Comparison of ENCODE assay signal across 8 mouse cellular contexts in the genomic region with DNA sequence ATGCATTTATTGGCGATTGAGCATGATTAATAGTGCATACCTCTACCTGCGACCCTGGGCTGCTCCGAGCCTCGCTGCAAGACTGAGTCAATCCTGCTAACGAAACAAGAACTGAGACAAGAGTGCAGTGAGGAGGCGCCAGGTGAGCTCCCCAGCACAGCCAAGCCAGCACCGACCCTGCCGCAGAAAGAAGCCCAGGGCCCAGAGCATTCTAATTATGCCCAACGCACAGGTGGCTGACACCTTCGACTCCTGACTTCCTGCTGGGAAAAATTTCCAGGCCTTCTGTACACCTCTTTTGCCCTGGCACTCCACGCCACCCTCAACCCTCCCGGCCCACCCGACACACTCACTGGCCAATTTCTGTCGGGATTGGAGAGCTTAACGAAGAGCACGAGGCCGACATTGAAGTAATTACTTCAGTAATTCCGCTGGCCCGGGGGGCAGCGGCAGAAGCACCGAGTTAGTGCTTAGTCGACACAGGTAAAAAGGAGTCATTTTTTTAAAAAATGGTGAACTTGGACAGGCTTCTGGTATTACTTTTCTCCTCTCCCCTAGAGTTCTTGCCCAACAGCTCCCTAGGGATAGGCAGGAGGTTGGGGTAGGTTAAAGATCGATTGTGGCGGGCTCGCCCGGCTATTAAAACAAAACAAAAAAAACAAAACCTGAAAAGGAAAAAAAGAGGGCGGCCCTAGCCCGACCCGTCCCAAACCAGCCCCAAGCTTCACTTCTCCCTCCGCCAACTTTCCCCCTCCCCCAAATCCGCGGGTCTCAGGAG. TPM values are rescaled to one million over a fixed set of nuclear protein-coding genes. Genes with fewer than 3 reads are reported as not detected.
DNase-seq lines count a peak whose midpoint lies in the region; ATAC-seq lines count a peak whose summit lies in the region.

No protein-coding gene starts in this region.

- ATAC-seq in hindbrain, embryonic 11.5 days (ENCODE audit: low FRiP score) = no peak
- no peak for ATAC-seq in neural tube, embryonic 15.5 days (ENCODE audit: low FRiP score)
- no peak for ATAC-seq in activated CD4-positive, CD25-positive, alpha-beta regulatory T cell, adult 4 months

- DNase-seq in urinary bladder, adult 18-20 months (ENCODE audit: low spot score in 2 of 2) = peak; percentile 4 to 17
- DNase-seq in urinary bladder, postnatal 4 days (ENCODE audit: low spot score in 2 of 2) = no peak
- peak; percentile 84 to 85 for DNase-seq in cerebellum, postnatal 36 days
- DNase-seq in hindbrain, embryonic 11.5 days (ENCODE audit: low spot score) = peak; percentile 38
- peak; percentile 41 for DNase-seq in liver
- DNase-seq in layer of hippocampus, adult 18-20 months (ENCODE audit: low spot score in 2 of 2) = no peak

- peak overlapping the region; percentile 92 for H3K9ac ChIP-seq in hindbrain, embryonic 11.5 days (ENCODE audit: low read depth, low read length)
- peak overlapping the region; percentile 89 for H3K9ac ChIP-seq in neural tube, embryonic 15.5 days (replicated peaks)

- peak overlapping the region; percentile 89 for H3K4me2 ChIP-seq in hindbrain, embryonic 11.5 days (replicated peaks; ENCODE audit: low read depth, low read length)
- H3K4me2 ChIP-seq in neural tube, embryonic 15.5 days = peak overlapping the region; percentile 96

- WGBS in hindbrain, embryonic 11.5 days = 1% methylated on average over 29 of the region's 32 CpGs
- WGBS in neural tube, embryonic 15.5 days = under 1% methylated on average over 30 of the region's 32 CpGs

- no peaks in the 10 kb centered on the region for H3K27me3 ChIP-seq in hindbrain, embryonic 11.5 days (ENCODE audit: control insufficient read depth, insufficient read depth, low read length)
- no peaks in the 10 kb centered on the region for H3K27me3 ChIP-seq in neural tube, embryonic 15.5 days (replicated peaks)

- H3K27ac ChIP-seq in hindbrain, embryonic 11.5 days (ENCODE audit: low read depth, low read length) = peak overlapping the region; percentile 97
- peak overlapping the region; percentile 97 for H3K27ac ChIP-seq in neural tube, embryonic 15.5 days (replicated peaks)

- no peaks in the 10 kb centered on the region for H3K36me3 ChIP-seq in hindbrain, embryonic 11.5 days (ENCODE audit: control insufficient read depth, insufficient read depth, low read length)
- H3K36me3 ChIP-seq in neural tube, embryonic 15.5 days = peaks cover 9% of the 10 kb centered on the region

- H3K4me1 ChIP-seq in hindbrain, embryonic 11.5 days (replicated peaks; ENCODE audit: control insufficient read depth, insufficient read depth, low read length) = no peaks in the 10 kb centered on the region
- peaks cover 19% of the 10 kb centered on the region for H3K4me1 ChIP-seq in neural tube, embryonic 15.5 days

- peak overlapping the region; percentile 97 for H3K4me3 ChIP-seq in hindbrain, embryonic 11.5 days (ENCODE audit: low read depth, low read length)
- peak overlapping the region; percentile 94 for H3K4me3 ChIP-seq in neural tube, embryonic 15.5 days (replicated peaks)

- H3K9me3 ChIP-seq in hindbrain, embryonic 11.5 days (ENCODE audit: control insufficient read depth, low read length) = no peaks in the 10 kb centered on the region
- no peaks in the 10 kb centered on the region for H3K9me3 ChIP-seq in neural tube, embryonic 15.5 days (replicated peaks)

RNA-seq across cellular contexts. Expression of a gene that starts 1.0 kb away (rescaled TPM):
- 84.4 and 85.3 TPM in 2 replicates for polyA plus RNA-seq in hindbrain, embryonic 11.5 days (2014; fragmentation: Nextera tagmentation; extraction: Ambion mirVana)
- polyA plus RNA-seq in neural tube, embryonic 15.5 days (2015; fragmentation: Nextera tagmentation; extraction: Ambion mirVana) = 50.4 and 55.3 TPM in 2 replicates
- 10 to 100 TPM; 44.4 to 50.6 TPM for total RNA-seq in layer of hippocampus, adult 18-20 months (2021)
- 100 to 1,000 TPM; 109 to 118 TPM for polyA plus RNA-seq in activated CD4-positive, CD25-positive, alpha-beta regulatory T cell, adult 4 months (2017; shearing (Covaris generic))

RNA-seq across cellular contexts. Expression of a gene that starts 20.7 kb away (rescaled TPM):
- 0.28 TPM in 1 of 2 replicates, not detected in the other for polyA plus RNA-seq in hindbrain, embryonic 11.5 days (2014; fragmentation: Nextera tagmentation; extraction: Ambion mirVana)
- polyA plus RNA-seq in neural tube, embryonic 15.5 days (2015; fragmentation: Nextera tagmentation; extraction: Ambion mirVana) = 0.04 and 0.38 TPM in 2 replicates
- under 1 TPM in 1 of 2 experiments, not detected in 1; 0.10 TPM for total RNA-seq in layer of hippocampus, adult 18-20 months (2021)
- under 1 TPM; 0.11 to 0.21 TPM for polyA plus RNA-seq in activated CD4-positive, CD25-positive, alpha-beta regulatory T cell, adult 4 months (2017; shearing (Covaris generic))

RNA-seq across cellular contexts. Expression of a gene that starts 29.2 kb away (rescaled TPM):
- 0.52 and 0.84 TPM in 2 replicates for polyA plus RNA-seq in hindbrain, embryonic 11.5 days (2014; fragmentation: Nextera tagmentation; extraction: Ambion mirVana)
- 2.3 and 2.9 TPM in 2 replicates for polyA plus RNA-seq in neural tube, embryonic 15.5 days (2015; fragmentation: Nextera tagmentation; extraction: Ambion mirVana)
- 1 to 10 TPM; 1.6 to 2.5 TPM for total RNA-seq in layer of hippocampus, adult 18-20 months (2021)
- polyA plus RNA-seq in activated CD4-positive, CD25-positive, alpha-beta regulatory T cell, adult 4 months (2017; shearing (Covaris generic)) = under 1 TPM; 0.24 to 0.90 TPM

RNA-seq across cellular contexts. Expression of a gene that starts 29.8 kb away (rescaled TPM):
- polyA plus RNA-seq in hindbrain, embryonic 11.5 days (2014; fragmentation: Nextera tagmentation; extraction: Ambion mirVana) = 0.52 TPM in 1 of 2 replicates, not detected in the other
- polyA plus RNA-seq in neural tube, embryonic 15.5 days (2015; fragmentation: Nextera tagmentation; extraction: Ambion mirVana) = not detected in 2 replicates
- not detected for total RNA-seq in layer of hippocampus, adult 18-20 months (2021)
- not detected for polyA plus RNA-seq in activated CD4-positive, CD25-positive, alpha-beta regulatory T cell, adult 4 months (2017; shearing (Covaris generic))

Comparison
In these comparisons a context has a peak if more than half of its experiments do, and no peak if none do; other contexts are left out.
1. DNase-seq: peak in urinary bladder, adult 18-20 months (2 of 2), cerebellum, postnatal 36 days (2 of 2), hindbrain, embryonic 11.5 days (single experiment) and liver (single experiment); none in urinary bladder, postnatal 4 days (0 of 2) and layer of hippocampus, adult 18-20 months (0 of 2).